Mouse (Mus musculus) hindlimb bud, embryonic 11.5 days (tissue): ENCODE data around the gene Sp6.

ENCODE experiments used
- DNase-seq: peaks from one replicate; pipeline ENCODE4 v3.0.0-alpha.2; 2012; ENCODE audit warnings: low read depth, low spot score; ENCODE audit errors: extremely low spot score

Sp6 gene

DNA sequence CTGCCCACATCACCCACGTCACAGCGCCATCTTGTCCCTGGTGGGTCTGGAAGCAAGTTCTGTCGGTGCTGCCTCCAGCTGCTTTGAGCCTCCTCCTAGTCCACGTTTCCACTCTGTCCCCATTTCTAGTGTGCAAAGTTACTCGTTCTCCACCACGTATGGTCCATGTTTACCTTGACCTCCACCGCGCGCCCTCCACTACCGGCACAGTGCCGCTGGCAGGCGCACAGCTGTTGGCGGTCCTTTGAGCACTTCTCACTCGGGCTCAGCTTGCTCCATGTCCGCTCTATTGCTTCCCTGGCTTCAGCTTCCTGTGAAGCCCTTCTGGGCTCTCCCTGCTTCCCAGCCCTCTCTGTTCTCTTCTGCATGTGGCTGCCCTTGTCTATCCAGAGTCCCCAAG, 31.7 kb upstream of the Sp6 start:
- no peak for DNase-seq

DNA sequence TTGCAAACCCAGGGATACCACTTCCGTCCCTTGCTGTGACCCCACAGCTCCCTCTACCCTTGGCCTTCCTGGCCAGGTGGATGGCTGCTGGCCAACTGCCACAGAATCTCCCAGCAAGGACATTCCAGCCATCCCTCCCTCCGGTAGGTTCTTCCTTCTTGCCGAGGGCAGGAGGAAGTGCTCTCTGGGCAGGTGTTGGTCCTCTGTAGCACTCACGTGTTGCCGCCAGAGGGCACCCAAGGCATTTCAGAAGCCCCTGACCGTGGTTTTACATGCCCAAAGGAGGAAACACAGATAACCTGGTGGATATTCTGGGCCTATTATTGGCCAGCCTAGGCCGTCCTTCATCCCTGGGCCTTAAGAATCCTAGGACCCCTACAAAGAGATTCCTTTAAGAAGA, 30.8 kb upstream of the Sp6 start:
- peak; percentile 62 for DNase-seq

DNA sequence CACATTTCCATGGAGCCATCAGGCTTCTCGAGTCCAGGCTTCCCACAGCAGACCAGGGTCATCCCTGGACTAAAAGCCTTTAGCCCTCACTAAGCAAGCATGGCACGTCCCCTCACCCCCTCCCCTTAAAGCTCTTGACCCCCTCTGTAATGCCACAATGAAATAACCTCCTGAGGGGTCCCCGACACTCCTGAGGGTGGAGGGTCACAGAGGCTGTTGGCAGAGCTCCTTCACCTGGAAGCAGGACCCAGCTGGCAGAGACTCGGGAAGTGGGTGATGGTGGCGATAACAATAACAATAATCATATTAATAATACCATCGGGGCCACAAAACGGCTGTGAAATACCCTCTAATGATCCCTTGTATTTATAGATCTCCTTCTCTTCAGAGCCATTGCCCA, 30.3 kb upstream of the Sp6 start, which contains the start of gene Sp2:
Gene Sp2 (minus strand): TSS at position 101 of the 400 bp plus-strand sequence.
- DNase-seq, result no peak

DNA sequence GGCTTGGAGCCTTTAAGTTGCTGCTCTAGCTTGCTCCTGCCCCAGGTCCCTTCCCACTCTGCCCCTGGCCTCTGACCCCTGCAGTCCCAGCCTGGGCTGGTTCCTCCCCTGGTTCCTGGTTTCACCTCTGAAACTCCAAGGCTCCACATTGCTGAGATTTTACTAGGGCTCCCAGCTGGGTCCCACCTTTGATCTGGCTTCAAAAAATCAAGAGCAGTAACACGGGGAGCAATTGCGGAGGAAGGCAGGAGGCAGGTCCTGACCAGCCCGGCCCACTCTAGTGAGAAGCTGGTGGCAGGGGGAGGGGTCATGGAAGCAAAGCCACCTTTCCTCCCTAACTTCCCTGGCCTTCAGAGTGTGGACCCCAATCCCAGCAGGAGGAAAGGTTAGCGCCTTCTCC, 28.3 kb upstream of the Sp6 start:
- DNase-seq, result no peak

- DNase-seq, result no peak
Observed at GRCm38 (mm10) chr11:96986463-96986862, 26.7 kb upstream of the Sp6 start.

DNA sequence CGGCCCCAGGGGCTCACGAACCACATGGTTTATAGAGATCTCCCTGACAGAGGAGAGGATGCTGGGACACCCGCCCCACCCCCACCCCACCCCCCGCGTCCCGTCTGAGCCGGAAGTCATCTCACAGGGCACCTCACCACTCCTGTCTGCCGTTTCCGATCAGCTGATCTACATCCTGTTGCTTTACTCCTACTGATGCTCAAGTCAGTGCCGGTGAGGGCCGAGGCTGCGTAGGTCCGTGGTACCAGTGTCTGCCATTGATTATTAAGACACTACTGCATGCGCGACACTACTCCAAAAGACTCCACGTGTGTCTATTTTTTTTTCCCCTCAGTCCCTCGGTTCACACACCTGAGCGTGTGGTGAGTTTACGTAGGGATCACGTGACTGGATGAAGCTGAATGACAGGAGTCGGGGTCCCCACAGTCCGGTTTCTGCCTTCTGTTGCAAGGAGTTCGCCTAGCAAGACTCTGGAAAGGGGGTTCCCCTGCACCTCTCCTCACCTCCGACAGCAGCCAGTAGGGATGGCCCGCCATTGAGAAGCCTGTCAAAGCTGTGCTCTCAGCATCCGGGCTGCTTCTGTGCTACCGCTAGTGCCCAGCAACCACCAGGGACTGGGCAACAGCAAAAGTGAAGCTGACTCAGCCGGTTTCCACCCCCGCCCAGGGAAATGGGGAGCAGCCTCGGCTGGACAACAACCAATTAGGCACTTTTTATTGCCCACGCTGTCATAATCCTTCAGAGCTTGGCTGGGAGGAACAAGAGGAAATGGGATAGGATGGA, 25.1 kb upstream of the Sp6 start:
- no peak for DNase-seq

- DNase-seq, result no peak
Observed at GRCm38 (mm10) chr11:96991501-96991900, 21.7 kb upstream of the Sp6 start.

GRCm38 (mm10) chr11:96992722-96993311, 20.4 kb upstream of the Sp6 start:
- no peak for DNase-seq

DNA sequence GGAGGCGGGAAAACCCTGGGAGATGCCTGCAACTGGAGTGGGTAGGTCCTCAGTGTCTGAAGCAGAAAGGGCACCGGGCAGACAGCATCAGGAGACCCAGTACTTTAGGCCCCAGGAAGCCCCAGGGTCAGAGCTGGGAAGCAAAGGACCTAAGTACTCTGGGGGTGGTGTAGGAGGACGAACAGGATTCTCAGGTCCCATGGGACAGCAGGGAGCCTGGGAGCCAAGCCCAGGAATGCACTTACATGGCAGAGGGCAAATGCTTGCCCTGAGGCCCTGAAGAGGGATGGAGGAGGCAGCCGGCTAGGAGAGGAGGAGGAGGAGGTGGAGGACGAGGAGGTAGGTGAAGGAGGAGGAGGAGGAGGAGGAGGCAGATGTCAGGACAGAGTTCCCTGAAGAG, 18.2 kb upstream of the Sp6 start:
- DNase-seq, result no peak

DNA sequence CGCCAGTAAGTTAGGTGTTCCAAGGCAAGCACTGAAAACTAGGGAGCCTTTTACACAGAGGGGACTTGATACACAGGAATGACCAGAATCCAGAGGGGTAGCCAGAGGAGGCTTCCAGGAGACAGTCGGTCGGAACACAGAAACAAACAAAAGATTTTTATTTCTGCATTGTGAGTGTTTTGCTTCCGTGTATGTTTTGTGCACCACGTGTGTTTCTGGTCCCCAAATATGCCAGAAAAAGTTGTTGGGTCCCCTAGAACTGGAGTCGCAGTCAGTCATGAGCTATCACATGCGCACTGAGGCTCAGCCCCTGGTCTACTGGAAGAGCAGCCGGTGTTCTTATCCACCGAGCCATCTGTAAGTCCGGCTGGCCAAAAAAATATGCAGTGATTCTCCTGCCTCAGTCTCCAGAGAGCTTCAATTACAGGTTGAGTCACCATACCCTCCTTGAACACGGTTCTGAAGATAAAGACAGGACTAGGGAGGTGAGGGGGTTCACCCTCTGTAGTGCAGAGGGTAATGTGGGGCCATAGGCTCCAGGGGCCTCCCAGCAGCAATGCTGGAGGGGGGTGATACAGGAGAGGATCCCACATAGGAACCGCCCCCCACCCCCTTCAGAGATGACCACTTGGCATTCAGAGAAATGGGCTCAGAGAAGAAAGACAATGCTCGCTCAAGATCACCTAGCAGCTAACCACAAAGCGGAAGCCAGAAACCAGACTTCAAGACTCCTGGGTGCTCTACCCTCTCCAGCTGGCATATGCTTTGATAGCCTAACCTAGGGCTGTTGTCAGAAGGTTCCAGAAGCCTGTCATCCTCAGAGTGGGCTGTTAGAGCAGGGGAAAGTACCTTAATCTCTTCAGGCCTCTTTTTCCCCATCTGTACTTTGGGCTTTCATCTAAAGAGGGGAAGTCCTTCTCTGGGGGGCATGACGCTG, 17.1 kb upstream of the Sp6 start:
- DNase-seq, result no peak

- no peak for DNase-seq
Observed at GRCm38 (mm10) chr11:96996773-96997379, 16.3 kb upstream of the Sp6 start.

- DNase-seq, result no peak
Observed at GRCm38 (mm10) chr11:96997380-96997956, 15.7 kb upstream of the Sp6 start.

GRCm38 (mm10) chr11:97003170-97003569, 10.0 kb upstream of the Sp6 start:
- no peak for DNase-seq

DNA sequence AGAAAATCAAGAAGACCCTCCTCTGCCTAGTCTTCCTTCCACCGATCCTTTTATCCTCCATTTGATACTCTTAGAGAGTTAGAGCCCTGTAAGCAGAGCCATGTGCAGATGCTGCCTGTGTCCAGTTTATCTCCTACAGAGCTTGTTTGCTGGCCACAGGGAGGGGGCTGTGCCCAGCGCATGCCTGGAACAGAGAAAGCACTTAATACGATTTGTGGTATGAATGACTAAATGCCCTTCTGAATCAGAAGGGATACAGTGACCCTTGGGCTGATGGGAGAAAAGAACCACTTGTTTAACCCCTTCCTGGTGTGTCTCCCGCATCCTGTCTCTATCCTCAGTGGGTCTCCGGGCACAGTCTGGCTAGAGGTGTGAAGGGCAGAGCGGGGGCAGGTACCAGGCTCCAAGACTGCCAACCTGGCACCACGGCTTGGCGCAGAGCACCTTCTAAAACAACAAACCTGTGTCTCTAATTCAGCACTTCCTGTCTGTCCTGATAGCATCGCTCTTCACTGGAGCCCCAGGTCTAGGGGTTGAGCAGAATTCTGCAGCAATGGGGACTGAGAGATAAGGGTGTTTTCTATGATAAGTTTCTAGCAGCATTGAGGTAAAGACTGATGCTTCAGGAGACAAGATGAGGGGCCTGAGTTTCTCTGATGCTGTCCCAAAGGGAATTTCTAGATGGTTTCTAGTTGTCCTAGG, 6.0 kb upstream of the Sp6 start:
- no peak for DNase-seq

- no peak for DNase-seq
Observed at GRCm38 (mm10) chr11:97009198-97009790, 3.9 kb upstream of the Sp6 start.

- no peak for DNase-seq
Observed at GRCm38 (mm10) chr11:97017696-97018582, 4.7 kb downstream of the Sp6 start.

- no peak for DNase-seq
Observed at GRCm38 (mm10) chr11:97018583-97019344, 5.6 kb downstream of the Sp6 start.

DNA sequence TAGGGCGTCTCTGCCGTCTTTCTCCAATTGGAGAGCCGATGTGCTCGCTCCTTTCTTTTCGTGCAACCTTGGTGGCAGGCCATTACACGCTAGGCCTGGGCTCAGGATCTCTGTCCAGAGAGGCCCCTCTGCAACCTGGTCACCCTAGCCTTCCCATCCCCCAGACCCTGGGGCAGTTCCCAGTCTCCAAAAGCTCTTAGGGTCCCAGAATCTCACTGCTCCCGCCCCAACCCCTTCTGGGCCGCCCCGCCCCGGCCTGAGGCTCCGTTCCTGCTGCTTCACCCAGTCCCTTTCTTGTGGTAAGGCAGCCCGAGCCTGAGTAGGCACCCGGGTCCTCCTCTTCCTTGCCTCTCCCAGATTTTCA, 6.1 kb downstream of the Sp6 start:
- DNase-seq, result no peak
